Mouse (Mus musculus) ZHBTc4 (cell line): ENCODE measurements at regions not wholly inside any gene's neighbourhood (a gene's known extent, or its start where the extent isn't known, plus 50 kb on each side); places are given as distances from the start of the nearest gene placed in this dataset.

Experiments used
- DNase-seq: peaks from one replicate; pipeline ENCODE4 v3.0.0-alpha.2; 2011; ENCODE audit warnings: low read depth, low spot score

DNA sequence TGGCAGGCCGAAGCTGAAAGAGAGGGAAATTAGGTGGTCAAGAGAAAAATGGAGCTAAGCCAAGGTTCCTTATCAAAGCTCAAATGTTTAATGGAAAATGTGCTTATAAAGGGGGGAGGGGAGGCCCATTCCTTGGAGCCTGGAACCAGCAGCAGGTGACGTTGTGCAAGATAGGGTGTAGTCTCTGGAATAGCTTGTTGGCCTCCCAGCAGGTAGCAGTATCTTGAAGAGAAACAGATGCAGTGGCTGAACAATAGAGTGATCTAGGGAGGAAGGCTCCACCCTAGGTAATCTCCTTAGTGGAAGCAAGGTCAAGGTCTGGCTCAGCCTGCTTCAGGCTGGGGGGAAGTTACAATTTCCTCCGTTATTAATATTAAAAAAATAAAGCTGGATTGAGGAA lies 1789.4 kb upstream of the Gm8797 start:
- DNase-seq = peak; percentile 48

DNA sequence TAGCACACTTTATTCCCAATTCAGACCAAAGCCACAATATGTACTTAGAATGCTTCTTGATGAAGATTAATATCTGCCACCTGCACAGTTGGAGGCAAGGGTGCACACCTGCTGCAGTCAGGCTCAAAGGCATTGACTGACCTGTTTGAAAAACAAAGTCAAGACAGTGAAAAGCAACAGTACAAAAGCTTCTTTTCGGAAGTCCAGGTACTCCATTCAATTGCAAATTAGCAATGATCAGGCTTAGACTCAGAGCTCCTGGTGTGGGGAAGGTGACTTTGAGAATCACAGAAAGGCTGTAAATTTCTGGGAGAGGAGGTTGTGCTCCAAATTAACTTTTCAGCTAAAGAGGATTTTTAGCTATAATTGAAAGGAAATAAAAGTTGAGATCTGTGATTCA lies 1788.8 kb upstream of the Gm8797 start:
- peak; percentile 55 for DNase-seq
